Mouse (Mus musculus): ENCODE results near the gene Ngf.

DNA sequence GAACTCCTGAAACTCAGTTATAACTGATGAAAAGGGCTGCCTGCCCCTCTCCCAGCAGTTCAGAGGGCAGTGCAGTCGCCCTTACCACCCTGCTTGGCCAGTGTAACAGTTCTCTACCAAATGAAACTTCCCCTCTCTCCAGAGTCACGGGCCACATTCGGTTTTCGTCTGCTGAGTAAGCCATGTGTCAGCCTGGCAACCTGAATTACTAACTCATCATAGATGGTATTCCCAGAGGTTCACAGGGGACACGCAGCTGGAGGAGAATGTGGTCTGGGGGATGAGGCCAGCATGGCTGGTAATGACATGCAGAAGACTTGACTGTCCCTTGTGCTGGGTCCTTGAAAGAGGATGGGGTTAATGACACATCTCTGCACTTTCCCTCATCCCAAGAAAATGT is 1.5 kb downstream of the Ngf start:
- TF ChIP-seq CTCF (conservative IDR thresholded peaks at IDR 0.05; ENCODE audit: low read length) (no peak), NANOG (IDR thresholded peaks at IDR 0.05; ENCODE audit: borderline replicate concordance, low read length) (no peak), POU5F1 (IDR thresholded peaks at IDR 0.05; ENCODE audit: borderline replicate concordance, low read length) (no peak)

All from E14TG2a.4 (cell line).